9 mouse cellular contexts compared by ENCODE assay signal in the genomic region with DNA sequence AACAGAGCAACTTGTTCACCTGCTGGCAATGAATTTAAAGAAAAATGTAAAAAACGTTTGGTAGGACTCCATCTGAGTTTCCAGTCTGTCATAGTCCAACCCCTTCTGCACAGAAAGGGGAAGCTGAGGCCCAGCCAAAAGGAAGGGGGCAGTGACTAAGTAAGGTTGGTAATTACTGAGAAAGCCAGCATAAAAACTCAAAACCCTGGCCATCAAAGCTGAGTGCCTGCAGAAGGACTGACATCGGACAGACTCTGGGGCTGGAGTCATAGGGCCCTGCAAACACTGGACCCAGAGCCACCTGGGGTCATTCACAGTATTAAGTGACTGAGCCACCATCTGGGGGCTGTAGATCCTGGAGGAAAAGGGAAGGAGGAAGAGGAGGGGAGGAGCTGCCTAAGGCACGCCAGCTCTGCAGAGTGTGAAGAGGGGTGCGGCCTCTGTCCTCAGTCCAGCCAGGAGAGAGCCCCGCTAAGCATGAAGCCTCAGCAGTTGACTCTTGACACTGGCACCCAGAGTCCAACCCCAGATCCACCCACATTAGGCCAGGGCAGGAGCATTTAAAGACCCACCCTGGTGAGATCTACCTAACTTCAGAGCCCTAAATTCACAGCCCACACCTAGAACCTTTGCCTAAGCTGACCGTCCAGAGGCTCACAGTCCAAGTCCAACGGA. TPM values are rescaled to one million over a fixed set of nuclear protein-coding genes. Genes with fewer than 3 reads are reported as not detected.
DNase-seq lines count a peak whose midpoint lies in the region; ATAC-seq lines count a peak whose summit lies in the region.
"Had no signal": no experiment of that assay in that cellular context is flagged by ENCODE, and none has a peak within 500 bp of the region (broad histone marks: within the 10 kb centered on the region; RNA-seq: fewer than 3 reads in every experiment).

No protein-coding gene starts in this region.

- H3K9ac ChIP-seq in lung, embryonic 15.5 days, result no peak overlapping the region
- H3K9ac ChIP-seq in kidney, embryonic 14.5 days (ENCODE audit: low read depth, low read length), result 0 out of 2 replicates have a peak overlapping the region, but pooled peaks have one; percentile 7
- H3K9ac ChIP-seq in lung, embryonic 16.5 days (ENCODE audit: low read length), result no peak overlapping the region
- no peak overlapping the region for H3K9ac ChIP-seq in midbrain, embryonic 13.5 days (replicated peaks)

- DNase-seq in lung, postnatal 25 days (ENCODE audit: low spot score), result no peak
- DNase-seq in urinary bladder, postnatal 36 days (ENCODE audit: low spot score in 2 of 2), result no peak
- no peak for DNase-seq in thymus, postnatal 4 days
- DNase-seq in gastrocnemius, adult 8-10 months (ENCODE audit: low spot score in 2 of 2), result no peak
- DNase-seq: adrenal gland, postnatal 25 days had no signal

- peak overlapping the region; percentile 56; the same call in 1 of the 2 replicates for H3K27ac ChIP-seq in lung, embryonic 15.5 days
- 0 out of 2 replicates have a peak overlapping the region, but pooled peaks have one; percentile 1 for H3K27ac ChIP-seq in kidney, embryonic 14.5 days (ENCODE audit: low read depth, low read length)
- peak overlapping the region; percentile 77 for H3K27ac ChIP-seq in lung, embryonic 16.5 days (ENCODE audit: low read length)
- H3K27ac ChIP-seq in midbrain, embryonic 13.5 days, result no peak overlapping the region

- H3K9me3 ChIP-seq in lung, embryonic 15.5 days, result no peaks in the 10 kb centered on the region
- H3K9me3 ChIP-seq in kidney, embryonic 14.5 days (ENCODE audit: control insufficient read depth, low read length), result no peaks in the 10 kb centered on the region
- no peaks in the 10 kb centered on the region for H3K9me3 ChIP-seq in lung, embryonic 16.5 days (ENCODE audit: control insufficient read depth, low read length)
- H3K9me3 ChIP-seq in midbrain, embryonic 13.5 days, result no peaks in the 10 kb centered on the region

- WGBS in lung, embryonic 15.5 days, result 62% methylated on average over 7 of the region's 7 CpGs
- WGBS in kidney, embryonic 14.5 days, result 52% methylated on average over 7 of the region's 7 CpGs
- 57% methylated on average over 7 of the region's 7 CpGs for WGBS in lung, embryonic 16.5 days
- WGBS in midbrain, embryonic 13.5 days, result 87% methylated on average over 7 of the region's 7 CpGs

- H3K27me3 ChIP-seq in lung, embryonic 15.5 days, result no peaks in the 10 kb centered on the region
- H3K27me3 ChIP-seq in kidney, embryonic 14.5 days (ENCODE audit: control insufficient read depth, insufficient read depth, low read length), result no peaks in the 10 kb centered on the region
- H3K27me3 ChIP-seq in lung, embryonic 16.5 days (ENCODE audit: control insufficient read depth, insufficient read depth, low read depth, low read length), result no peaks in the 10 kb centered on the region
- no peaks in the 10 kb centered on the region for H3K27me3 ChIP-seq in midbrain, embryonic 13.5 days

- no peak overlapping the region for H3K4me2 ChIP-seq in lung, embryonic 15.5 days
- no peak overlapping the region for H3K4me2 ChIP-seq in kidney, embryonic 14.5 days (replicated peaks; ENCODE audit: low read depth, low read length)
- H3K4me2 ChIP-seq in lung, embryonic 16.5 days (ENCODE audit: low read depth, low read length), result no peak overlapping the region
- no peak overlapping the region for H3K4me2 ChIP-seq in midbrain, embryonic 13.5 days (replicated peaks)

- no peaks in the 10 kb centered on the region for H3K36me3 ChIP-seq in lung, embryonic 15.5 days
- H3K36me3 ChIP-seq in kidney, embryonic 14.5 days (ENCODE audit: control insufficient read depth, insufficient read depth, low read length), result no peaks in the 10 kb centered on the region
- no peaks in the 10 kb centered on the region for H3K36me3 ChIP-seq in lung, embryonic 16.5 days (ENCODE audit: control insufficient read depth, insufficient read depth, low read length)
- no peaks in the 10 kb centered on the region for H3K36me3 ChIP-seq in midbrain, embryonic 13.5 days

- no peak for ATAC-seq in lung, embryonic 15.5 days (ENCODE audit: borderline replicate concordance, extremely low read depth, low FRiP score, low TSS enrichment)
- peak; percentile 16; the same call in 1 of the 2 replicates for ATAC-seq in kidney, embryonic 14.5 days (ENCODE audit: low FRiP score, low TSS enrichment)
- ATAC-seq in lung, embryonic 16.5 days (ENCODE audit: low read depth), result 0 out of 2 replicates have a peak, but pooled peaks have one; percentile 16
- no peak for ATAC-seq in midbrain, embryonic 13.5 days

- no peak overlapping the region for H3K4me3 ChIP-seq in lung, embryonic 15.5 days
- H3K4me3 ChIP-seq in kidney, embryonic 14.5 days (ENCODE audit: low read length), result no peak overlapping the region
- no peak overlapping the region for H3K4me3 ChIP-seq in lung, embryonic 16.5 days (ENCODE audit: low read length)
- H3K4me3 ChIP-seq in midbrain, embryonic 13.5 days (replicated peaks), result no peak overlapping the region

- peaks cover 40% of the 10 kb centered on the region for H3K4me1 ChIP-seq in lung, embryonic 15.5 days
- peaks cover 29% of the 10 kb centered on the region for H3K4me1 ChIP-seq in kidney, embryonic 14.5 days (ENCODE audit: control insufficient read depth, insufficient read depth, low read length)
- peaks cover 28% of the 10 kb centered on the region for H3K4me1 ChIP-seq in lung, embryonic 16.5 days (replicated peaks; ENCODE audit: control insufficient read depth, insufficient read depth, low read length)
- no peaks in the 10 kb centered on the region for H3K4me1 ChIP-seq in midbrain, embryonic 13.5 days (replicated peaks)

RNA-seq across cellular contexts. Expression of a gene that starts 58.0 kb away (rescaled TPM):
- polyA plus RNA-seq in lung, embryonic 15.5 days (2015; fragmentation: Nextera tagmentation; extraction: Ambion mirVana), result 8.0 and 9.6 TPM in 2 replicates
- polyA plus RNA-seq in kidney, embryonic 14.5 days (2014; fragmentation: Nextera tagmentation; extraction: Ambion mirVana), result 10.2 and 18.4 TPM in 2 replicates
- polyA plus RNA-seq in lung, embryonic 16.5 days (2015; fragmentation: Nextera tagmentation; extraction: Ambion mirVana), result 10.6 and 11.8 TPM in 2 replicates
- 19.7 and 20.7 TPM in 2 replicates for polyA plus RNA-seq in midbrain, embryonic 13.5 days (2015; fragmentation: Nextera tagmentation; extraction: Ambion mirVana)
- total RNA-seq in gastrocnemius, adult 8-10 months (2022), result 10 to 100 TPM in 1 of 4 experiments, 1 to 10 TPM in 3; 5.7 to 10.4 (median 8.2) TPM

Comparison
In these comparisons a context has a peak if more than half of its experiments do, and no peak if none do; other contexts are left out.
1. ATAC-seq: peak in kidney, embryonic 14.5 days (single experiment) and lung, embryonic 16.5 days (single experiment); none in lung, embryonic 15.5 days (single experiment) and midbrain, embryonic 13.5 days (single experiment).